Mouse (Mus musculus) hindbrain, embryonic 14.5 days (tissue): ENCODE results near the gene Calu. TPM values are rescaled to one million over a fixed set of nuclear protein-coding genes. Genes with fewer than 3 reads are reported as not detected.

Source experiments
- ATAC-seq: fragments of 200-750 bp; cut with Nextera tagmentation; 2 replicates; pipeline ENCODE4 v1.8.0; 2017; ENCODE audit warnings: moderate number of reproducible peaks, mild to moderate bottlenecking, moderate TSS enrichment, moderate library complexity; ENCODE audit not compliant: low FRiP score
- DNase-seq: peaks from one replicate; pipeline ENCODE4 v3.0.0-alpha.2; 2015; ENCODE audit warnings: low spot score
- H3K27ac ChIP-seq: fragments of 300-500 bp; sonication (generic); 2 replicates; pipeline ENCODE4 v1.5.1; 2014; ENCODE audit warnings: mild to moderate bottlenecking, moderate library complexity
- H3K27me3 ChIP-seq: fragments of 300-500 bp; sonication (generic); 2 replicates; pipeline ENCODE4 v1.6.1; 2014; ENCODE audit warnings: mild to moderate bottlenecking, low read length, mixed read lengths; ENCODE audit not compliant: control insufficient read depth, insufficient read depth
- H3K36me3 ChIP-seq: fragments of 300-500 bp; sonication (generic); replicated peaks from 2 replicates; pipeline ENCODE4 v1.6.1; 2014; ENCODE audit not compliant: control insufficient read depth, insufficient read depth
- H3K4me1 ChIP-seq: fragments of 300-500 bp; sonication (generic); replicated peaks from 2 replicates; pipeline ENCODE4 v1.6.1; 2014; ENCODE audit warnings: antibody characterized with exemption, low read length, mixed read lengths; ENCODE audit not compliant: control insufficient read depth, insufficient read depth
- H3K4me2 ChIP-seq: fragments of 300-500 bp; sonication (generic); replicated peaks from 2 replicates; pipeline ENCODE4 v1.6.1; 2014; ENCODE audit warnings: mild to moderate bottlenecking, moderate library complexity
- H3K4me3 ChIP-seq: fragments of 300-500 bp; sonication (generic); replicated peaks from 2 replicates; pipeline ENCODE4 v1.5.1; 2014; ENCODE audit warnings: mild to moderate bottlenecking, low read length
- H3K9ac ChIP-seq: fragments of 300-500 bp; sonication (generic); 2 replicates; pipeline ENCODE4 v1.6.1; 2014
- H3K9me3 ChIP-seq: fragments of 300-500 bp; sonication (generic); 2 replicates; pipeline ENCODE4 v1.6.1; 2016; ENCODE audit warnings: low read length; ENCODE audit not compliant: control insufficient read depth
- whole genome bisulfite sequencing: fragments of 180-500 bp; shearing (Covaris S2); extraction: QIAGEN DNeasy Blood & Tissue Kit; methylation state at CpG from one replicate; pipeline ENCODE4 v1.1.7; 2014; 5-methylcytosine and 5-hydroxymethylcytosine counted together
- polyA plus RNA-seq: library from polyadenylated mRNA; unstranded; fragments of >200 nt; fragmentation: Nextera tagmentation; extraction: Ambion mirVana; gene quantifications from 2 replicates; pipeline ENCODE4 v1.2.1, GENCODE M21; 2014

Gene Calu
- polyA plus RNA-seq, 1 experiment from 2014 or later, result 187 TPM

- peak overlapping the region; percentile 62 for H3K4me3 ChIP-seq
- H3K9me3 ChIP-seq, result no peaks in the 10 kb centered on the region
- peak overlapping the region; percentile 75 for H3K9ac ChIP-seq
- 2% methylated on average over 22 of the region's 24 CpGs for WGBS
- H3K36me3 ChIP-seq, result peaks cover 6% of the 10 kb centered on the region; the same call in 1 of the 2 replicates
- peaks cover 10% of the 10 kb centered on the region for H3K27me3 ChIP-seq
- H3K4me1 ChIP-seq, result peaks cover 14% of the 10 kb centered on the region
- ATAC-seq (peak; percentile 67), DNase-seq (no peak)
- H3K4me2 ChIP-seq, result peak overlapping the region; percentile 77
- H3K27ac ChIP-seq, result peak overlapping the region; percentile 65
Observed at GRCm38 (mm10) chr6:29396714-29397540, 49.1 kb downstream of the Calu start.

GRCm38 (mm10) chr6:29397575-29397974, 49.7 kb downstream of the Calu start:
- Histone ChIP-seq H3K4me2 (peak overlapping the region; percentile 77), H3K27ac (peak overlapping the region; percentile 65), H3K27me3 (peaks cover 10% of the 10 kb centered on the region), H3K4me1 (peaks cover 14% of the 10 kb centered on the region), H3K9me3 (no peaks in the 10 kb centered on the region), H3K4me3 (peak overlapping the region; percentile 62), H3K36me3 (peaks cover 6% of the 10 kb centered on the region; the same call in 1 of the 2 replicates), H3K9ac (peak overlapping the region; percentile 75; the same call in 1 of the 2 replicates)
- DNase-seq (peak; percentile 40), ATAC-seq (peak; percentile 54)
- 6% methylated on average over 6 of the region's 6 CpGs for WGBS

- Histone ChIP-seq H3K4me2 (no peak overlapping the region), H3K27me3 (peaks cover 2% of the 10 kb centered on the region), H3K9me3 (no peaks in the 10 kb centered on the region), H3K4me1 (peaks cover 14% of the 10 kb centered on the region), H3K36me3 (peaks cover 6% of the 10 kb centered on the region; the same call in 1 of the 2 replicates), H3K4me3 (no peak overlapping the region), H3K27ac (no peak overlapping the region), H3K9ac (no peak overlapping the region)
- WGBS, result 73% methylated on average over 4 of the region's 4 CpGs
- DNase-seq (no peak), ATAC-seq (no peak)
Observed at GRCm38 (mm10) chr6:29399851-29400250, 52.0 kb downstream of the Calu start.

GRCm38 (mm10) chr6:29402693-29403342, 54.9 kb downstream of the Calu start:
- no peak for DNase-seq
- ATAC-seq, result no peak
- Histone ChIP-seq H3K4me2 (no peak overlapping the region), H3K36me3 (peaks cover 13% of the 10 kb centered on the region), H3K27ac (no peak overlapping the region), H3K9me3 (no peaks in the 10 kb centered on the region), H3K27me3 (no peaks in the 10 kb centered on the region; the same call in 1 of the 2 replicates), H3K4me1 (no peaks in the 10 kb centered on the region), H3K9ac (no peak overlapping the region), H3K4me3 (no peak overlapping the region)
- WGBS, result 7% methylated on average over 34 of the region's 34 CpGs

GRCm38 (mm10) chr6:29406412-29406811, 58.5 kb downstream of the Calu start:
- no peak overlapping the region for H3K4me2 ChIP-seq
- DNase-seq, result no peak
- H3K9me3 ChIP-seq, result no peaks in the 10 kb centered on the region
- H3K36me3 ChIP-seq, result peaks cover 30% of the 10 kb centered on the region
- WGBS, result 75% methylated on average over 6 of the region's 6 CpGs
- no peak overlapping the region for H3K4me3 ChIP-seq
- no peak overlapping the region for H3K27ac ChIP-seq
- no peak for ATAC-seq
- H3K27me3 ChIP-seq, result no peaks in the 10 kb centered on the region; the same call in 1 of the 2 replicates
- no peak overlapping the region for H3K9ac ChIP-seq
- no peaks in the 10 kb centered on the region for H3K4me1 ChIP-seq

- Histone ChIP-seq H3K4me3 (no peak overlapping the region), H3K27ac (no peak overlapping the region), H3K9me3 (no peaks in the 10 kb centered on the region), H3K9ac (no peak overlapping the region), H3K4me2 (no peak overlapping the region), H3K4me1 (no peaks in the 10 kb centered on the region), H3K36me3 (peaks cover 63% of the 10 kb centered on the region), H3K27me3 (no peaks in the 10 kb centered on the region)
- no peak for ATAC-seq
- DNase-seq, result no peak
- WGBS, result 87% methylated on average over 9 of the region's 9 CpGs
Observed at GRCm38 (mm10) chr6:29415446-29415845, 67.6 kb downstream of the Calu start.

GRCm38 (mm10) chr6:29420596-29420995, 72.7 kb downstream of the Calu start:
- H3K9ac ChIP-seq, result no peak overlapping the region
- no peaks in the 10 kb centered on the region for H3K4me1 ChIP-seq
- peaks cover 20% of the 10 kb centered on the region for H3K36me3 ChIP-seq
- ATAC-seq (no peak), DNase-seq (no peak)
- no peak overlapping the region for H3K4me3 ChIP-seq
- no peaks in the 10 kb centered on the region for H3K27me3 ChIP-seq
- H3K9me3 ChIP-seq, result no peaks in the 10 kb centered on the region
- WGBS, result 94% methylated on average over 2 of the region's 2 CpGs
- H3K4me2 ChIP-seq, result no peak overlapping the region
- H3K27ac ChIP-seq, result no peak overlapping the region

GRCm38 (mm10) chr6:29425118-29425517, 77.2 kb downstream of the Calu start:
- H3K9me3 ChIP-seq, result no peaks in the 10 kb centered on the region
- H3K36me3 ChIP-seq, result no peaks in the 10 kb centered on the region
- 0 out of 2 replicates have a peak, but pooled peaks cover 4% of the 10 kb centered on the region for H3K27me3 ChIP-seq
- no peaks in the 10 kb centered on the region for H3K4me1 ChIP-seq
- no peak overlapping the region for H3K27ac ChIP-seq
- 90% methylated on average over 8 of the region's 8 CpGs for WGBS
- no peak overlapping the region for H3K4me3 ChIP-seq
- ATAC-seq (no peak), DNase-seq (no peak)
- H3K4me2 ChIP-seq, result no peak overlapping the region
- H3K9ac ChIP-seq, result no peak overlapping the region

- no peak overlapping the region for H3K4me3 ChIP-seq
- 0 out of 2 replicates have a peak, but pooled peaks cover 8% of the 10 kb centered on the region for H3K27me3 ChIP-seq
- no peak for DNase-seq
- H3K4me2 ChIP-seq, result no peak overlapping the region
- 74% methylated on average over 6 of the region's 6 CpGs for WGBS
- H3K4me1 ChIP-seq, result no peaks in the 10 kb centered on the region
- ATAC-seq, result no peak
- H3K36me3 ChIP-seq, result no peaks in the 10 kb centered on the region
- no peaks in the 10 kb centered on the region for H3K9me3 ChIP-seq
- H3K9ac ChIP-seq, result no peak overlapping the region
- H3K27ac ChIP-seq, result no peak overlapping the region
Observed at GRCm38 (mm10) chr6:29426331-29426730, 78.5 kb downstream of the Calu start.
